Mouse (Mus musculus) liver, embryonic 14.5 days (tissue): ENCODE measurements around the gene Klhl26. TPM values are rescaled to one million over a fixed set of nuclear protein-coding genes. Genes with fewer than 3 reads are reported as not detected.
"Not testable (repeated sequence)": the region's sequence is repeated elsewhere in the genome, so short reads cannot be mapped to it uniquely, and the experiment has no call there.

Experiments used
- ATAC-seq: fragments of 200-750 bp; cut with Nextera tagmentation; 2 replicates; pipeline ENCODE4 v1.8.0; 2017; ENCODE audit warnings: moderate number of reproducible peaks, mild to moderate bottlenecking, moderate library complexity; ENCODE audit not compliant: insufficient read depth
- DNase-seq, 3 experiments: peaks; one replicate each; pipeline ENCODE4 v3.0.0-alpha.2; 2012 to 2013; ENCODE audit warnings: low read depth in 3 of 3, low spot score in 3 of 3
- H3K27ac ChIP-seq: fragments of 300-500 bp; sonication (generic); 2 replicates; pipeline ENCODE4 v1.5.1; 2014; ENCODE audit warnings: moderate library complexity, mild to moderate bottlenecking, control low read depth, inconsistent platforms
- H3K27me3 ChIP-seq: fragments of 300-500 bp; sonication (generic); 2 replicates; pipeline ENCODE4 v1.6.1; 2014; ENCODE audit warnings: mild to moderate bottlenecking, low read length, moderate library complexity; ENCODE audit not compliant: control insufficient read depth, insufficient read depth
- H3K36me3 ChIP-seq: fragments of 300-500 bp; sonication (generic); replicated peaks from 2 replicates; pipeline ENCODE4 v1.6.1; 2014; ENCODE audit warnings: low read depth; ENCODE audit not compliant: control insufficient read depth, insufficient read depth
- H3K4me1 ChIP-seq, 2 experiments: fragments of 200-500 bp in 1 of 2; fragments of 300-500 bp in 1 of 2; sonication (generic) in 1 of 2; replicated peaks; 2 replicates each; pipeline ENCODE4 v1.6.1; 2012 to 2014; ENCODE audit warnings: antibody characterized with exemption in 1 of 2, inconsistent platforms in 1 of 2, low read length in 1 of 2; ENCODE audit not compliant: control insufficient read depth in 2 of 2, insufficient read depth in 2 of 2
- H3K4me2 ChIP-seq: fragments of 300-500 bp; sonication (generic); 2 replicates; pipeline ENCODE4 v1.6.1; 2014; ENCODE audit warnings: low read depth, mild to moderate bottlenecking, control low read depth, moderate library complexity
- H3K4me3 ChIP-seq, 2 experiments: fragments of 200-500 bp in 1 of 2; fragments of 300-500 bp in 1 of 2; sonication (generic) in 1 of 2; 2 replicates each; pipeline ENCODE4 v1.5.1; 2012 to 2014; ENCODE audit warnings: low read depth in 2 of 2, low read length in 2 of 2, mild to moderate bottlenecking in 2 of 2, control low read depth in 1 of 2, inconsistent platforms in 1 of 2, moderate library complexity in 1 of 2; ENCODE audit not compliant: insufficient read depth in 1 of 2
- H3K9ac ChIP-seq: fragments of 300-500 bp; sonication (generic); replicated peaks from 2 replicates; pipeline ENCODE4 v1.6.1; 2014; ENCODE audit warnings: mild to moderate bottlenecking, control low read depth, moderate library complexity
- H3K9me3 ChIP-seq: fragments of 300-500 bp; sonication (generic); 2 replicates; pipeline ENCODE4 v1.6.1; 2016; ENCODE audit warnings: low read length, mixed read lengths; ENCODE audit not compliant: control insufficient read depth
- CTCF ChIP-seq: IDR thresholded peaks from 2 replicates; pipeline ENCODE4 v1.5.1; 2016; ENCODE audit warnings: antibody characterized with exemption, low read depth, control low read depth
- EP300 ChIP-seq: IDR thresholded peaks from 2 replicates; pipeline ENCODE4 v1.6.1; 2016; ENCODE audit warnings: antibody characterized with exemption, low read depth
- WGBS: fragments of 180-500 bp; shearing (Covaris S2); extraction: QIAGEN DNeasy Blood & Tissue Kit; methylation state at CpG from one replicate; pipeline ENCODE4 v1.1.7; 2014; ENCODE audit not compliant: insufficient replicate concordance; 5-methylcytosine and 5-hydroxymethylcytosine counted together
- polyA plus RNA-seq, 2 experiments: library from polyadenylated mRNA; depleted of rRNA in 1 of 2; stranded (reverse) in 1 of 2; unstranded in 1 of 2; fragments of >200 nt; fragmentation: Nextera tagmentation in 1 of 2; extraction: Ambion mirVana in 1 of 2; gene quantifications; 2 replicates each; pipeline versions ENCODE4 v1.2.1 to v1.2.3; 2012 to 2014

The Klhl26 gene
- polyA plus RNA-seq, 2 experiments: 5.0 to 6.5 TPM

DNA sequence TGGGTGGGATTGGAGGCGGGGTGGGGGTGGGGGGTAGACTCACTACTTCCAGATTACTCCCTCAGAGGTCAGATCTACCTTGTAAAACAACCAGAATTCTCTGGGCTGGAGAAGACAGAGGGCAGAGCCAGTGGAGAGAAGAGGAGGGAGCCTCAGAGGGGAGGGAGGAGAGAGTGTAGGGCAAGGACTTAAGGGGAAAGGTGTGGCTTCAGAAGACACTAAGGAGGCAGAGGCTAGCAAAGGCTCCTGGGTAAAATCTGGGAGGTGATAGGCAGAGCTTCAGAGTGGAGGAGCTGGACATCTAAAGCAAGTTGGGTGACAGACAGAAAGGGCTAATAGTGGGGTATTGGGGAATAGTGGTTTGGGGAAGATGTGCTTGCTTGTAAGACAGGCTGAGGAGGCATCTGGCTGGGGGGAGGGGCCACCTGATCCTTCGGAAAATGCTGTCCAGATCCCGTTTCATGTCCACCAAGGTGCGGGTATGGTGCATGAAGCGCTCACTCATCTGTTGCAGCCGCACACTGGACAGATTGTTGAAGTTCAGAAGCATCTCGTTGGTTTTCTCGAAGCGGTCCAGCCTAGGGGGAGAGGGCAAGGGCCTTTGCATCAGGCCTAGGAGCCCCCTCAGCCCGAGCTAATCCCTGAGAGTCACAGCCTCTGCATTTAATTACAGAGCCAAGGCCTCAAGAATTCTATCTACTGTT, 41.3 kb upstream of the Klhl26 start:
- Histone ChIP-seq H3K27me3 (no peaks in the 10 kb centered on the region), H3K36me3 (peaks cover 19% of the 10 kb centered on the region), H3K4me2 (no peak overlapping the region), H3K4me3 (no peak overlapping the region), H3K9me3 (no peaks in the 10 kb centered on the region), H3K27ac (no peak overlapping the region), H3K9ac (no peak overlapping the region), H3K4me1 (peaks cover 0 to 11% of the 10 kb centered on the region in 2 experiments; a peak in 2 of 4 replicates)
- 77% methylated on average over 10 of the region's 10 CpGs for WGBS
- no peak for DNase-seq
- no peak for ATAC-seq
- TF ChIP-seq EP300 (no peak), CTCF (no peak)

GRCm38 (mm10) chr8:70513441-70513840, 36.7 kb upstream of the Klhl26 start:
- Histone ChIP-seq H3K36me3 (peaks cover 30% of the 10 kb centered on the region), H3K4me1 (peaks cover 22 to 26% of the 10 kb centered on the region in 2 experiments), H3K4me2 (no peak overlapping the region), H3K27me3 (no peaks in the 10 kb centered on the region), H3K4me3 (no peak overlapping the region), H3K27ac (no peak overlapping the region), H3K9ac (no peak overlapping the region), H3K9me3 (no peaks in the 10 kb centered on the region)
- WGBS: 68% methylated on average over 2 of the region's 2 CpGs
- no peak for DNase-seq
- ATAC-seq: no peak
- TF ChIP-seq EP300 (no peak), CTCF (no peak)

- Histone ChIP-seq H3K4me1 (peaks cover 22 to 24% of the 10 kb centered on the region in 2 experiments), H3K4me3 (peak overlapping the region in 1 of 2 experiments; percentile 64; a peak in 2 of 4 replicates), H3K27ac (peak overlapping the region; percentile 91), H3K9me3 (no peaks in the 10 kb centered on the region), H3K4me2 (peak overlapping the region; percentile 92), H3K27me3 (no peaks in the 10 kb centered on the region), H3K36me3 (peaks cover 39% of the 10 kb centered on the region), H3K9ac (no peak overlapping the region)
- TF ChIP-seq EP300: peak; percentile 45; the same call in 1 of the 2 replicates
- no peak for TF ChIP-seq CTCF
- ATAC-seq (no peak), DNase-seq (no peak)
- 59% methylated on average over 11 of the region's 11 CpGs for WGBS
Observed at GRCm38 (mm10) chr8:70512253-70512903, 35.6 kb upstream of the Klhl26 start.

DNA sequence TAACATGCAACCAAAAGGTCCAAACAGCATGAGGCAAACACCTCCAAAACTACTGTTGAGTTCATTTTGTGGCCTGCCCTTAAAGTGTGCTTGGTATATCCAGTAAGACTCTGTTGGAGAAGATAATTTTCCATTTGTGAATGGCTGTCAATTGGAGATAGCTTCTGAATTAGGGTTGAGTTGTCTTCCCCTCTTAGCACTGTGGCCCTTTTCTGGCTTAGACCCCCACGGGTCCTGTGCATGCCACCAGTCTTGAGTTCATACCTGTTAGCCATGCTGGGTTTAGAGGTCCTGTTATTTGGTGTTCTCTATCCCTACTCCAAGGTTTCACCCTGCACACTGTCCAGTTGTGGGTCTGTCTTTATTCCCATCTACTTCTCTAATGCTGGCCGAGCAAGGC, 35.0 kb upstream of the Klhl26 start:
- Histone ChIP-seq H3K27ac (peak overlapping the region; percentile 91), H3K36me3 (peaks cover 43% of the 10 kb centered on the region), H3K4me1 (peaks cover 22 to 26% of the 10 kb centered on the region in 2 experiments), H3K4me2 (peak overlapping the region; percentile 92), H3K27me3 (no peaks in the 10 kb centered on the region), H3K9ac (peak overlapping the region; percentile 96), H3K4me3 (peak overlapping the region in 1 of 2 experiments; percentile 64; a peak in 2 of 4 replicates), H3K9me3 (no peaks in the 10 kb centered on the region)
- ATAC-seq: no peak
- WGBS: 68% methylated on average over 2 of the region's 2 CpGs
- DNase-seq: no peak
- TF ChIP-seq CTCF: no peak
- no peak for TF ChIP-seq EP300

- Histone ChIP-seq H3K9ac (peak overlapping the region; percentile 96), H3K36me3 (peaks cover 38% of the 10 kb centered on the region), H3K4me3 (peak overlapping the region; percentile 64 to 90), H3K4me2 (peak overlapping the region; percentile 92), H3K27ac (peak overlapping the region; percentile 91), H3K4me1 (peaks cover 22 to 27% of the 10 kb centered on the region in 2 experiments)
- H3K9me3 ChIP-seq, ATAC-seq, H3K27me3 ChIP-seq, DNase-seq: not testable (repeated sequence)
- WGBS: 31% methylated on average over 6 of the region's 6 CpGs
Observed at GRCm38 (mm10) chr8:70511174-70511573, 34.4 kb upstream of the Klhl26 start.
